Mouse (Mus musculus): ENCODE data around the gene Tex2.

DNA sequence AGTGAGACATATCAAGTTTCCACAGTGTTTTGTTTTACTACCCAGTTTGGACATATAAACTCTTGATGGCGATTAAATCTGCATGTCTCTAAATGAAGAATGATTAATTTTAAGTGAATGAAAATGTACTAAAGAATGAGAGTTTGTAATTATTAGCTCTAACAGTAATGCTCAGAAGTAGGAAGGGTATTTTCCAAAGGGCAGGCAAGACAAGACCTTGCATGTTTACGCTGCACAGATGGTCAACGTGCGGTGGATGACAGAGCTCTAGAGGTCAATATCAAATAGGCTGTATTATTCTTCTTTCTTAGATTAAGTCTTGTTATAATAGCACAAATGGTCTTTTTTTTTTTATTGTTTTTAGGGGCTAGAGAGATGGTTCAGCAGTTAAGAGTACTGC lies 147.3 kb downstream of the Tex2 start:
- TF ChIP-seq POLR2A (IDR thresholded peaks at IDR 0.05; ENCODE audit: borderline replicate concordance, extremely low read depth, insufficient read depth, insufficient read length, poor library complexity, severe bottlenecking) (no peak), CTCF (IDR thresholded peaks at IDR 0.05; ENCODE audit: borderline replicate concordance, extremely low read depth, insufficient read depth, insufficient read length) (no peak)

Measured in brain, embryonic 14.5 days (tissue).